Mouse (Mus musculus) liver, embryonic 14.5 days (tissue): Measurements from ENCODE around the gene Nfia.

Experiments
- CTCF ChIP-seq: IDR thresholded peaks from 2 replicates; pipeline ENCODE4 v1.5.1; 2016; ENCODE audit warnings: antibody characterized with exemption, low read depth, control low read depth
- EP300 ChIP-seq: IDR thresholded peaks from 2 replicates; pipeline ENCODE4 v1.6.1; 2016; ENCODE audit warnings: antibody characterized with exemption, low read depth

GRCm38 (mm10) chr4:97823512-97823911 lies 51.0 kb downstream of the Nfia start:
- no peak for TF ChIP-seq CTCF
- no peak for TF ChIP-seq EP300
